Mouse (Mus musculus) lung, postnatal 0 days (tissue): Measurements from ENCODE around the gene Cd47. TPM values are rescaled to one million over a fixed set of nuclear protein-coding genes. Genes with fewer than 3 reads are reported as not detected.

Experiments used
- ATAC-seq: fragments of 200-750 bp; cut with Nextera tagmentation; 2 replicates; pipeline ENCODE4 v1.8.0; 2017; ENCODE audit warnings: moderate library complexity
- DNase-seq: peaks from one replicate; pipeline ENCODE4 v3.0.0-alpha.2; 2016; ENCODE audit warnings: low spot score
- H3K27ac ChIP-seq: fragments of 300-500 bp; sonication (generic); 2 replicates; pipeline ENCODE4 v1.5.1; 2014; ENCODE audit warnings: antibody characterized with exemption, mild to moderate bottlenecking, low read length, mixed read lengths
- H3K27me3 ChIP-seq: fragments of 300-500 bp; sonication (generic); replicated peaks from 2 replicates; pipeline ENCODE4 v1.6.1; 2014; ENCODE audit warnings: low read length, mixed read lengths; ENCODE audit not compliant: insufficient read depth
- H3K36me3 ChIP-seq: fragments of 300-500 bp; sonication (generic); 2 replicates; pipeline ENCODE4 v1.6.1; 2014; ENCODE audit warnings: low read length, mixed read lengths; ENCODE audit not compliant: insufficient read depth
- H3K4me1 ChIP-seq: fragments of 300-500 bp; sonication (generic); 2 replicates; pipeline ENCODE4 v1.6.1; 2014; ENCODE audit warnings: antibody characterized with exemption, low read depth, low read length, mixed read lengths; ENCODE audit not compliant: insufficient read depth
- H3K4me2 ChIP-seq: fragments of 300-500 bp; sonication (generic); replicated peaks from 2 replicates; pipeline ENCODE4 v1.6.1; 2014; ENCODE audit warnings: low read depth, mild to moderate bottlenecking, low read length, moderate library complexity, mixed read lengths
- H3K4me3 ChIP-seq: fragments of 300-500 bp; sonication (generic); 2 replicates; pipeline ENCODE4 v1.5.1; 2014; ENCODE audit warnings: low read depth, low read length
- H3K9ac ChIP-seq: fragments of 300-500 bp; sonication (generic); replicated peaks from 2 replicates; pipeline ENCODE4 v1.6.1; 2014; ENCODE audit warnings: low read depth, mild to moderate bottlenecking
- H3K9me3 ChIP-seq: fragments of 300-500 bp; sonication (generic); 2 replicates; pipeline ENCODE4 v1.6.1; 2016; ENCODE audit warnings: low read length, mixed read lengths
- CTCF ChIP-seq: IDR thresholded peaks from 2 replicates; pipeline ENCODE4 v1.5.1; 2016; ENCODE audit warnings: antibody characterized with exemption, mild to moderate bottlenecking
- EP300 ChIP-seq: IDR thresholded peaks from 2 replicates; pipeline ENCODE4 v1.6.1; 2016; ENCODE audit warnings: antibody characterized with exemption, mild to moderate bottlenecking, control low read depth
- WGBS: fragments of 180-500 bp; shearing (Covaris S2); extraction: QIAGEN DNeasy Blood & Tissue Kit; methylation state at CpG from one replicate; pipeline ENCODE4 v1.1.7; 2014; 5-methylcytosine and 5-hydroxymethylcytosine counted together
- polyA plus RNA-seq: library from polyadenylated mRNA; unstranded; fragments of >200 nt; fragmentation: Nextera tagmentation; extraction: Ambion mirVana; gene quantifications from 2 replicates; pipeline ENCODE4 v1.2.1, GENCODE M21; 2015

Cd47 gene
- polyA plus RNA-seq, 1 experiment from 2014 or later, result 219 TPM

DNA sequence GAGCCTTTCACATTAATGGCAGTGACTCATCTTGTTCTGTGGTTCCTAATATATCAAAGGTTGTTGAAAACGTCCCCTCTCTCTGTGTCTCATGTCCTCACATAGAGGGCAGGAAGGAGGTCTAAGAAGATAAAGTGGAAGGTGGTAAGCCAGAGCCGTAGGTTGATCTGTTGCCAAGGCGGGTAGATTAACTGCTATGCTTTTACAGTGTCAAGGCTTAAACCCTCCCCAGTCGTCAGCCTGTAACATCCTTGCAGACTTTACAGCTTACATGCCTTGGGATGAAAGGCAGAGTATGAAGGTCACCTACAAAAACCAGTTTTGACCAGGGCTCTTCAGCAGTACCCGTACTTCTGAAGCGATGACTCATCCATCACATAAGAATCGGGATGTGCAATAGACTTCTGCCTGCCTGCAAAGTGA lies 7.1 kb downstream of the Cd47 start:
- H3K9me3 ChIP-seq, result no peaks in the 10 kb centered on the region
- no peak overlapping the region for H3K9ac ChIP-seq
- 0 out of 2 replicates have a peak, but pooled peaks cover 8% of the 10 kb centered on the region for H3K4me1 ChIP-seq
- no peak for TF ChIP-seq CTCF
- no peak for TF ChIP-seq EP300
- WGBS, result 44% methylated on average over 7 of the region's 7 CpGs
- ATAC-seq (0 out of 2 replicates have a peak, but pooled peaks have one; percentile 17), DNase-seq (peak; percentile 35)
- H3K4me2 ChIP-seq, result no peak overlapping the region
- no peak overlapping the region for H3K4me3 ChIP-seq
- H3K27ac ChIP-seq, result no peak overlapping the region
- no peaks in the 10 kb centered on the region for H3K36me3 ChIP-seq
- no peaks in the 10 kb centered on the region for H3K27me3 ChIP-seq

DNA sequence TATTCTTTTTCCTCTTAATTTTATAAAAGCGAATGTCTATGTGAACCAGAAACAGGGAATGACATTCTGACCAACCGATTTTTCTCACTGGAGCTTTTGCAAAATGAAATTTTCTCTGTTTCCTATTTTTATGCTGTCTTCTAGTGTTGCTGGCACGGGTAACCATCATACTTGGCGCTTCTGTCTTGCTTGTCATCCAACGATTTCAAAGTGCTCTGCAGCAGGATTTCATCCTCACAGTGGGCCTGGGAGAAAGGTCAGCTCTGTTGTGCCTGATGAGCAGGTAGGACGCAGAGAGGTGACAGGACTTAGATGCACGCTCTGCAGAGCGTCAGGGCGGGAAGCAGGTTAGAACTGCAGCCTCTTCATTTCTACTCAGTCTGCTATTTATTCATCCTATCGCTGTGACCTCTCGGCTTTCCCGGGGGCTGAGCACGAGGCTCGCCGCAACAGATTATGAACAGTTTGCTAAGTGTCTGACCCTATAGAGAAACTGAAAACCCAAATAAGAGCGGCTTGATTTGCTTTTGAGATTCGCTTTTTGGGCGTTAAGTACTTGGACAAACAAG lies 7.6 kb downstream of the Cd47 start:
- H3K4me2 ChIP-seq, result no peak overlapping the region
- no peaks in the 10 kb centered on the region for H3K9me3 ChIP-seq
- H3K9ac ChIP-seq, result no peak overlapping the region
- H3K27me3 ChIP-seq, result no peaks in the 10 kb centered on the region
- H3K27ac ChIP-seq, result no peak overlapping the region
- H3K4me3 ChIP-seq, result no peak overlapping the region
- no peaks in the 10 kb centered on the region for H3K36me3 ChIP-seq
- TF ChIP-seq CTCF (no peak), EP300 (no peak)
- WGBS, result 53% methylated on average over 18 of the region's 18 CpGs
- 0 out of 2 replicates have a peak, but pooled peaks cover 8% of the 10 kb centered on the region for H3K4me1 ChIP-seq
- ATAC-seq (no peak), DNase-seq (no peak)

DNA sequence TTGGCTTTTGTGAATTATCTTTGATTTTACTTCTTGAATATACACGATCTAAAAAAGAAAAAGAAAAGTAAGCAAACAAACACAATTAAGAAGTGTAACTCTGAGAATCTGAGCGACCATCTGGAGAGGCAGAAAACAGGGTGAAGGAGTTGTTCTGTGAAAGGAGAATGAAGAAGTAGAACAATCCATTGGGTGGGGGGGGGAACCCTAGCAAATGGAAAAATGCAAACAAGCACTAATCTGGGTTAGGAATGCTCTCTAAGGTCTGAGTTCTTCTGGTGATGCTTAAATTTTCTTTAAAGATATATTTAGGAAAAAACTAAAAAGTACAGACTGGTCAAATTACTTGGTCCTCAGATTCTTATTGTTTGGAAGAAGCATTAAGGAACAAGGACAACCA lies 11.6 kb downstream of the Cd47 start:
- no peak for TF ChIP-seq EP300
- TF ChIP-seq CTCF, result no peak
- DNase-seq (no peak), ATAC-seq (no peak)
- no peak overlapping the region for H3K4me3 ChIP-seq
- H3K27me3 ChIP-seq, result no peaks in the 10 kb centered on the region
- no peak overlapping the region for H3K9ac ChIP-seq
- no peaks in the 10 kb centered on the region for H3K9me3 ChIP-seq
- WGBS, result 61% methylated on average over 2 of the region's 2 CpGs
- 0 out of 2 replicates have a peak, but pooled peaks cover 3% of the 10 kb centered on the region for H3K4me1 ChIP-seq
- no peak overlapping the region for H3K4me2 ChIP-seq
- no peaks in the 10 kb centered on the region for H3K36me3 ChIP-seq
- H3K27ac ChIP-seq, result no peak overlapping the region

DNA sequence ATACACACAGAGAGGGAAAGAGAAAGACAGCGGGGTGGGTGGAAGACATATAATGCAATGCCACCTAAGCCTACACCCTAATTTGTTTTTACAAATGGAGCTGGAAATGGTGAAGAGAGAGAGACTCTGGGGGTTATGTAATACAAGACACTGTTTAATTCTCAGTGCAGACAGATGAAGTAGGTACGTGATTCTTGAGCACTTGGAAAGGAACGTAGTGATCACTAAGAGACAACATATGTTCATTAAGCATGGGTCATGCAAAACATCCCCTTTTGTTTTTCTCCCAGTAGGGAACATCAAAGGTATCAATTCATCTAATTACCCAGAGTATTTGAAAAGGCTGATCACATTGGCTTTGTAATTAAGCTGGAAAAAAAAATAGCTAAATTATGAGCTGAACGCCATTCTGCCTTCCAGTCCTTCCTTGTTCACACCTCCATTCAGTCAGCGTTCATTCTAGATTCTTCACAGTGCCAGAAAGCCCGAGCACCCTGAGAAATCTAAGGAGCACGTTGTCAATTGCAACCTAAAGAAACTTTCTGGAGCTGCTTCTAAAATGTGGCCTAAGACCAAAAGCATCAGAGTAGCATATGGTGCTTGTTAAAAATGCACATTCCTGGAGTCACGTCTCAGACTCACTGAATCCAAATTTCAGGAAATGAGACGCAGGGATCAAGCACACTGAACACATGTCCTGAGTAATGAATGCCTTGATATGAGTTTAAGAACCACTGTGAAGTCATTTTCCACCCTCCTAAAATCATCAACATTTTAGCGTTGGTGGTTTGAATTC lies 12.7 kb downstream of the Cd47 start:
- Histone ChIP-seq H3K9me3 (no peaks in the 10 kb centered on the region), H3K27me3 (no peaks in the 10 kb centered on the region), H3K4me1 (0 out of 2 replicates have a peak, but pooled peaks cover 2% of the 10 kb centered on the region), H3K36me3 (no peaks in the 10 kb centered on the region), H3K27ac (no peak overlapping the region), H3K4me2 (no peak overlapping the region), H3K4me3 (no peak overlapping the region), H3K9ac (no peak overlapping the region)
- ATAC-seq, result peak; percentile 23; the same call in 1 of the 2 replicates
- WGBS, result 68% methylated on average over 10 of the region's 10 CpGs
- DNase-seq, result peak; percentile 64
- TF ChIP-seq EP300 (no peak), CTCF (no peak)

DNA sequence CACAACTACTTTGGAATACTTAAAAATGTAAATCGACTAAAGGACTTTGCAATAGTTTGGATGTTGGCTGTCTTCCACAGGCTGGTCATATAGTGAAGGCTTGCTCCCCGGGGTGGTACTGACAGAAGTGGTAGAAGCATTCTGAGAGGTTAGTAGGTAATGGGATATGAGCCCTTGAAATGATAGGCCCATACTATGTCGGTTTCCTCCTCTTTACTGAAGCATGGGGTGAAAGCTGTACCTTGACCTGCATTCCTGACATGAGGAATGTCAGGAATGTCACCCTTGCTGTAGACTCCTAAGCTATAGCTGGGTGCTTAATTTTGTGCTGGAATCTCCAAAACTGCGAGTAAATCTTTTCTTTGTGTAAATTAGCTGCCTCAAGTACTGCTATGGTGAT lies 14.1 kb downstream of the Cd47 start:
- ATAC-seq (peak; percentile 30; the same call in 1 of the 2 replicates), DNase-seq (no peak)
- H3K9ac ChIP-seq, result no peak overlapping the region
- H3K4me1 ChIP-seq, result no peaks in the 10 kb centered on the region
- no peak overlapping the region for H3K4me3 ChIP-seq
- no peaks in the 10 kb centered on the region for H3K36me3 ChIP-seq
- no peaks in the 10 kb centered on the region for H3K27me3 ChIP-seq
- H3K4me2 ChIP-seq, result no peak overlapping the region
- no peak overlapping the region for H3K27ac ChIP-seq
- 47% methylated on average over 4 of the region's 4 CpGs for WGBS
- TF ChIP-seq EP300 (no peak), CTCF (no peak)
- no peaks in the 10 kb centered on the region for H3K9me3 ChIP-seq

DNA sequence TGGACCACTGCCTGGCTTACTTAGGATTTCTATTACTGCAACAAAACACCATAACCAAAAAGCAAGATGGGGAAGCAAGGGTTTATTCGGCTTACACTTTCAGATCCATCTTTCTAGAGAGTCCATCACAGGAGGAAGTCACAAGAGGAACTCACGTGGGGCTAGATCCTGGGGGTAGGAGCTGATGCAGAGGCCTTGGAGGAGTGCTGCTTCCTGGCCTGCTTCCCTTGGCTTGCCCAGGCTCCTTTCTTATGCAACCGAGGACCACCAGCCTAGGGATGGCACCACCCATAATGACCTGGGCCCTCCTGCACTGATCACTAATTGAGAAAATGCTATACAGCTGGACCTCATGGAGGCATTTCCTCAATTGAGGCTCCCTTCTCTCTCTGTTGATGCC lies 16.6 kb downstream of the Cd47 start:
- no peak for ATAC-seq
- Histone ChIP-seq H3K27ac (no peak overlapping the region), H3K9me3 (no peaks in the 10 kb centered on the region), H3K4me3 (no peak overlapping the region), H3K4me1 (no peaks in the 10 kb centered on the region), H3K4me2 (no peak overlapping the region), H3K36me3 (no peaks in the 10 kb centered on the region), H3K27me3 (no peaks in the 10 kb centered on the region), H3K9ac (no peak overlapping the region)
- no peak for DNase-seq
- WGBS, result 83% methylated on average over 3 of the region's 3 CpGs
- TF ChIP-seq EP300, result no peak
- TF ChIP-seq CTCF, result no peak
